Mouse (Mus musculus): ENCODE results near the gene Tmem140.
A peak's percentile ranks its signal among the peaks of the same experiment; 100 is the strongest.

The Tmem140 gene

GRCm38 (mm10) chr6:34876835-34877156 is 13.8 kb downstream of the Tmem140 start:
- DNase-seq: no peak

- DNase-seq: peak; percentile 96
Measured at GRCm38 (mm10) chr6:34877509-34878321, 14.8 kb downstream of the Tmem140 start, which contains the start of gene Cyren. Gene Cyren, minus strand, starts transcription at chr6:34878060.

GRCm38 (mm10) chr6:34879101-34879740 is 16.3 kb downstream of the Tmem140 start:
- DNase-seq: no peak

- peak; percentile 57 for DNase-seq
Measured at GRCm38 (mm10) chr6:34879911-34880475, 17.0 kb downstream of the Tmem140 start.

GRCm38 (mm10) chr6:34884724-34885123 is 21.8 kb downstream of the Tmem140 start:
- no peak for DNase-seq

- DNase-seq: peak; percentile 55
Measured at GRCm38 (mm10) chr6:34887131-34887850, 24.3 kb downstream of the Tmem140 start.

- no peak for DNase-seq
Measured at GRCm38 (mm10) chr6:34889185-34889584, 26.2 kb downstream of the Tmem140 start.

GRCm38 (mm10) chr6:34895569-34895968 is 32.6 kb downstream of the Tmem140 start:
- DNase-seq: no peak

GRCm38 (mm10) chr6:34896168-34896780 is 33.3 kb downstream of the Tmem140 start:
- no peak for DNase-seq

- DNase-seq: no peak
Measured at GRCm38 (mm10) chr6:34899127-34899526, 36.2 kb downstream of the Tmem140 start.

- no peak for DNase-seq
Measured at GRCm38 (mm10) chr6:34900990-34901389, 38.0 kb downstream of the Tmem140 start.

- DNase-seq: no peak
Measured at GRCm38 (mm10) chr6:34901911-34902444, 39.0 kb downstream of the Tmem140 start.

- DNase-seq: no peak
Measured at GRCm38 (mm10) chr6:34902578-34902977, 39.6 kb downstream of the Tmem140 start.

GRCm38 (mm10) chr6:34903441-34903840 is 40.5 kb downstream of the Tmem140 start:
- no peak for DNase-seq

- no peak for DNase-seq
Measured at GRCm38 (mm10) chr6:34903851-34904250, 40.9 kb downstream of the Tmem140 start.

- DNase-seq: no peak
Measured at GRCm38 (mm10) chr6:34904361-34904760, 41.4 kb downstream of the Tmem140 start.

- DNase-seq: no peak
Measured at GRCm38 (mm10) chr6:34906125-34906524, 43.2 kb downstream of the Tmem140 start.

- no peak for DNase-seq
Measured at GRCm38 (mm10) chr6:34906661-34907060, 43.7 kb downstream of the Tmem140 start.

- no peak for DNase-seq
Measured at GRCm38 (mm10) chr6:34907121-34907614, 44.2 kb downstream of the Tmem140 start.

GRCm38 (mm10) chr6:34907696-34908260 is 44.8 kb downstream of the Tmem140 start:
- DNase-seq: no peak

- no peak for DNase-seq
Measured at GRCm38 (mm10) chr6:34909631-34910345, 46.8 kb downstream of the Tmem140 start.

Measured in embryo, embryonic 11 days (tissue).